Mouse (Mus musculus) CH12F3 (cell line): ENCODE measurements around the gene Pygo2.

Experiments used
- in situ Hi-C: fragments of 300-500 bp; cut with MboI; formaldehyde crosslinking; loops from 2 replicates; pipeline ENCODE4 v1.14.3; 2020; ENCODE audit warnings: low sequenced_read_pairs

Gene Pygo2

DNA sequence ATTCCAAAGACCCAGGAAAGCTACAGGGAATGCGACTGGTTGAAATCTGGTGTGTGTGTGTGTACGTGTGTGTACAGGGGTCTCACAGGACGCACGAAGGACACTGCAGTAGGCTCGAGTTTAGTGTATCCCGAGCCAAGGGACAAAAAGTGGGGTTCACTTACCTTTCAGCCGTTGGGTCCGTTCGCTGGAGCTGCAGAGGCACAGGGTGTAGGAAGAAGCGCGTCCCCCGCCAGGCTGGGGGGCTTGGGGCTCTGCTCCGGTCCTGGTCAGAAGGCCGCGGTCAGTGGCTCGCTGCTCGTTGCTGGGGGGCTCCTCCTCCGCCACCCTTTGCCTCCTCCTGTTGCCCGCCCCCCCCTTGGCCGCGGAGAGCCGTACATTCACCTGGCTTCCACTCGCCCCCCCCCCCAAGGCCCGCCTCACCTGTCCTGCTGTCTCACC is 37.1 kb upstream of the Pygo2 start:
- in situ Hi-C loops, result no loop called here

GRCm38 (mm10) chr3:89393605-89394004 is 36.4 kb upstream of the Pygo2 start:
- in situ Hi-C loops, result no loop called here

DNA sequence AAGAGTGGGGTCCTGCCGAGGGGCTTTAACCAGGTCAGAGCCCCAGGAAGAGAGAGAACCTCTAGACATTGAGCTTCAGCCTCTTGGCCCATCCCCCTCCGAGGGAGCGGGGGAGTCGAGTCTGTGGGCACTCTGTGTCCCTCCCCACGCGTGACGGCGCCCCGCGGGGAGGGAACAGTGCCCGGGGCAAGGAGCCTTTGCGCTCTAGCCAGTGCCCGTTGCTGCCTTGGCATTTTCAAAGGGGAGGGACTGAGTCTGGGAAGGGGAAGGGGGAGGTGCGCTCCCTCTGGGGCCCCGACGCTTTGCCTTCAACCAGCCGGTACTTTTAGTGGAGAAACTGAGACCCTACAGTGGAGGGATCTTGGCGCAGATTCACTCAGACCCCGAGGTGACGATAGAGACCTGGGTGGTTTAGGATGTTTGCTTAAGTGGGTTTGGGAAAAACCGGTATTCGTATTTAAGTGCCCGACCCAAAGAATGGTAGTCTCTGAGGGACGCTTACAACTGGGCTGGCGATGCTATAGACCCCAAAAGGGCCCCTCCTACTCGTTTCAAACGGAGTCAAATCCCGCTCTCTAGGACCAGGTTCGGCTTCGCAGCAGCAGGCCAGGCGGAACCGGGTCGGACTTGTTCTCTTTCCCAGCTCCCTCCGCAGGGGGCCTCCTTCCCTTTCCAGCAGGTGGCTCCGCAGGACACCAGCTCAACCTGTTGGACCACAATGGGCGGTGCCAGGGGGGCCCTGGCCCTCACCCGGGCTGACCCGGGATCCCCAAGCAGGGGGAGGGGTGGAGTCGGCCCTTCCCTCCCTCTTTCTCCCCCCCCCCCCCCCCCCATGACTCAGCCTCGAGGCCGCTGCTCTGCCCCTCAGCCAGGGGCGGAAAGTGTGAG is 35.8 kb upstream of the Pygo2 start, which contains the start of gene Zbtb7b:
Zbtb7b (minus strand) TSS at position 771 of the 888 bp plus-strand sequence.
- in situ Hi-C loops, result no loop called here

GRCm38 (mm10) chr3:89394894-89395256 is 35.1 kb upstream of the Pygo2 start:
- in situ Hi-C loops, result no loop called here

GRCm38 (mm10) chr3:89395419-89395805 is 34.6 kb upstream of the Pygo2 start:
- in situ Hi-C loops, result no loop called here

DNA sequence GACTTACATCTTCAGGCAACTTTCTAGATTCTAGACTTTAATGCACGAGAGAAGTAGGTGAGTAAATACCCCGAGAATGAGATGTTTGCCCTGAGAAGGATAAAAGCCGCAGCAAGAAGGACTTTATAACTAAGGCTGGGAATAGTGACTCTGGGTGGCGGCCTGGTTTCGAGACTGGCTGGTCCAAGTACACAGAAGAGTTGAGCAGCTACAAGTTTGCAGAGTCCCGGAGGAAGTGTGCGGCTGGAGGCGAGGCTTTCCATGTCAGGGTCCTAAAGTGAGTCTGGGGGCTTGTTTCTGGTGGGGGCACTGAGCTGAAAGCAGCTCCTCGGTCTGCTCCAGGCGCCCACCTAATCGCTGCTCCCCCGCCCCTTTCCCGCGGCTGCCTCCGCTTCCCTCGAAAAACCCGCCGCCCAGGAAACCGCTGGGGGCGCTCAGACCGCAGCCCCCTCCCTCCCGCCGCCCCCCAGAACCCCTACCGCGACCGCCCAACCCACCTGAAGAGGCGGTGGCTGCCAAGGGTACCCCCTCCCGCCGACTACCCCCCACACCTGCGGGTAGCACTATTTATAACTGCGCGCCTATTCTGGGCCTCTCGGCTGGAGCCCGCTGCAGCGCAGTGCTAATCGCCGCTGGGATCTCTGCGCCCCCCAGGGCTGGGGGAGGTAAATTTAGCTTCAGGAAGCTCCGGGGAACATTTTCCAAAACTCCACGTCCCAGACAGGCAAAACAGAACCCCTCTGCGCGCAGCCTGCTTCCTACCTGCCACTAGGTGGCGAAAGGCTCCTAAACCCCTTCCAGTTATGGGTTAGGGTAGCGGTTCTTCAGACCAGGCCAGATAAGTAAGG is 34.0 kb upstream of the Pygo2 start:
- in situ Hi-C loops, result no loop called here

DNA sequence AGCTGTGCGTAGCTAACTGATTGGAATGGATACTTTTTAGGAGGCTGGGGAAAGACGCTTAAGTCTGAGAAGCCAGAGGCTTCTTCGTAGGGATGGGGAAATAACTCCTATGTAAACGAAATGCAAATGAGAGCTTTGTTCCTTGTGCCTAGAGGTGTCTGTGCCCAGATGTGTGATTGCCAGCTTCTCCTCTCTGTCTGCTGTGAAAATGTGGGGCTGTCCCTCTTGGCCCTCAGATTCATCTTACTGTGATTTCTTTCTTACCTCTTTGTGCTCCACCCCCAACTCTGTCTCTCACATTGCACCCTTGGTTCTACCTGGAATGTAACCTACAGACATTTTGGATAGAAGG is 33.4 kb upstream of the Pygo2 start:
- in situ Hi-C loops, result no loop called here

- in situ Hi-C loops, result no loop called here
Observed at GRCm38 (mm10) chr3:89401329-89401728, 28.7 kb upstream of the Pygo2 start.

DNA sequence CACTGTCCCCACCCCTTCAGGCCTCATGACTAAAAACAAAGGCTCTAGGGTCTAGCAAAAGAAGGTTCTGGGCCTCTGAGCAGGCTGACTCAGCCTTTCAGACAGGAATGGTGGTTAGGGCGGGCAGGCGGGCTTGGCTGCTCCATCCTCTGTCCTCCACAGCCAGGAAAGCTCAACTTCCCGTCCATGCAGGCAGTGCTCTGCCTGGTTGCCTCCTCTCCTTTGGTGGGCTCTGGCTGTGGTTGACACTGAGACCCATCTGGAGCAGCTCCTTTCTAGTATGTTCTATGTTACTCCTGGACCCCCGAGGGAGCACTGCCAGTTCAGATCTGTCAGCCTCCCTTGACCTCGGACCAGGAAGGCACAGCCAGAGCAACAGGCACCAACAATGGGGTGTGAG is 27.3 kb upstream of the Pygo2 start, which contains the start of gene Lenep:
Lenep (minus strand) TSS at position 101 of the 400 bp plus-strand sequence.
- in situ Hi-C loops, result no loop called here

GRCm38 (mm10) chr3:89406887-89407286 is 23.1 kb upstream of the Pygo2 start:
- in situ Hi-C loops, result no loop called here

DNA sequence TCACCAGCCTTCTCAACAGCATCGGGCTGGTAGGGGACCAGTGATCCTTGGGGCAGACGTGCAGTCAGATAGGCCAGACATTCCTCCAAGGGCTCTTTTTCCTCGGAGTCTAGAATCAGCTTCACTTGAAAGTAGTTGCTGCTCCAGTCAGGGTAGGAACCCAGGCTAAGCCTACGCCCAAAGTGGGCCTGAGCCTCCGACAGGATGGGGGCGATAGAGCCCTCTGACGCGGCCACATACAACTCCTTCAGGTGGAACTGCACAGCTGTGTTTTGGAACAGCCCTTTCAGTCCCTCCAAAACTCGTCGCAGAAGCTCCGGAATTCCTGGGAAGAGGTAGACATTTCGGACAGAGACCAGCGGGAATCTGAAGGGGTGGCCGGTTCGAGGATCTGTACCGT is 21.6 kb upstream of the Pygo2 start:
- in situ Hi-C loops, result no loop called here

- in situ Hi-C loops, result no loop called here
Observed at GRCm38 (mm10) chr3:89409701-89410100, 20.3 kb upstream of the Pygo2 start.

DNA sequence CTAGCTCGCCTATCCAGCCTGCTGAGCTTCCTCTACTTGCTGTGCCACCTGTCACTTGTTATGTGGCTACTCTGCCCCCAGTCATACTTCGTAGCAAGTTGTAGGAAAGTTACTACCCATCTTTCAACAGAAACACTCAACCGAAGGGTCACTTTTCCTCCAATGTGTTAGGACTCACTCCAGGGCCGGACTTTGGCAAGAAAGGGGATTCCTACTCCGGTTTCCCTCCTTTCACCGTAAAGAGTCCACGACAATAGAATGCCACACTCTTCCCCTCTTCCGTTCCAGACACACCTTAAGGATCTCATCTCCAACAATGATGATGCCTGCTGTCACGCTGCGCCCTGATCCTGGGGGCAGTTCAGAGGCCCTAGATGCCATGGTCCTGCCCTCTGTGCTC is 19.1 kb upstream of the Pygo2 start:
- in situ Hi-C loops, result no loop called here

- in situ Hi-C loops, result no loop called here
Observed at GRCm38 (mm10) chr3:89411490-89412393, 18.3 kb upstream of the Pygo2 start, which contains the start of gene Flad1. TSS of gene Flad1 (minus strand) at chr3:89411870.

DNA sequence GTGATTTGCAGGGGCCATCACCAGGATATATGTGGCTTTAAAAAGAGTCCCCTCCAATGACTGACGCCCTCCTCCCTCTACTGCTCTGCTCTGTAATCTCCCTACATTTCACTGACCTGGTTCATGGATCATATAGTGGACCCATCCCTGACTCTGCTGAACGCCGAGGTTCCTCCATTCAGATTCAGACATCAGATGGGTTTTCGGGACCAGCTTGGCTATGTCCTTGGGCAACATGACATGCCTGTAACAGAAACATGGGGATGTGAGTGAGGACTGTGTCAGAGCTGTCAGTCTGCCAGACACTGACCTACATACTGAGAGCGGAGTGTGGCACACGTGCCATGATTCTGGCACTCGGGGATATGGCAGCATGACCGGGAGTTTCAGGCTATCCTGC is 13.9 kb upstream of the Pygo2 start:
- in situ Hi-C loops, result no loop called here

DNA sequence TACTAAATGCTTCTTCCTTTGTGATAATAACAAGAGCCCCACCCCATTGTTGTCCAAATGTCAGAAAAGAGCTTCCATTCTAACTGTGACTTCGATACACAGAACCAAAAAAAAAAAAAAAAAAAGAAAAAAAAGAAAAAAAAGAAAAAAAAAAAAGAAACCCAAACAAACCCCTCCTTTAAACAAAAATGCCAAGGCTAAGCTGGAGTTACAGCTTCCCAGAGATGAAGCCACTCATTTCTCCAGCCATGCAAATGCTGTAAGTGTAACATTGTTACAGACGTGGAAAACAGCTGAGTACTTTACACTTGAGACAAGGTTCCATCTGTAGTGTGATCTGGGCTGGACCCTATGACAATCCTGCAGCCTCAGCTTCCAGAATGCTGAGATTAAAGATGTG is 12.9 kb upstream of the Pygo2 start:
- in situ Hi-C loops, result no loop called here

DNA sequence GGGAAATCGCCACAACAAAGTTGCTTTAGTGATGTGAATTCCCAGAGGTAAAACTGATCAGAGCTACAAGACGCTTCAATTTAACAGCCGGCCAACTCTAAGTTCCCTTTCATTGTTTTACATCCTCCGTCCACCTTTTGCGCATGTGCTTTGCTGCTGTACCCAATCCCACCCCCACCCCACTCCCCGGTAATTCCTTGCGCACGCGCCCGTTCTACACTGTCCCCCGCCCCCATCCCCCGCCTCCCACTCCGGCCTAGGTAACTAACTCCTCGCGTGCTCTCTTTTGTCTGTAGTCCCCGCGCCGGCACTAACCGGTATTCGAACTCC is 12.2 kb upstream of the Pygo2 start:
- in situ Hi-C loops, result no loop called here

DNA sequence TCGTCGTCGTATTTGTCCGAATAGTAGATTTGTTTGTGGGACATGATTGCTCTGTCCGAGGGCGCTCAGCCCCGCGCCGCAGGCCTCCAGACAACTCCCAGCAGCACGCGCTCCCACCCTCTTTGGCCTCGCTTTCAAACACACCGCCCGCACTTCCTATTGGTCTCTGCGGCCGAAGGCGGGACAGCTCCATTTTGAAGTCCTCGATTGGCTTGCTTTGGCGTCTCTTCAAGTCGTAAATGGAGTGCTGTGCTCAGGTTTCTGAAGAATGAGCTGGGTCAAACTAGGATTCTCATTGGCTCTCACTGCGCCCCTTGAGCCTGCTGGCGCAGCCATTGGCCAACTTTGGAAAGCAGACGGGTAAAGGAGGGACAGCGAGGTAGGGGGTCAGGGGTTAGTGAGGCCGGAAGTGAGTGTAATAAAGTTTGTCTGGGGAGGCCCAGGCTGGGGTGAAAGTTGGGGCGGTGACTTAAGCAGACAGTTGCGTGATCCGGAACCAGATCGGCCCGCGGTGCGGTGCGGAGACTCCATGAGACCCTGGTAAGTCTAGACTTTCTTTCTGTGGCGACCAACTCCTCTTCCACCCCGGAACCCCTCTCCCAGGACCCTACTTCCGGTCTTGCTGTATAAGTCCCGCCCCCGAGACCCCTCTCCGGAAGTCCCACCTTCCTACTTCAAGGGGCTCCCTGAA is 11.7 kb upstream of the Pygo2 start, which contains the start of the genes Cks1b and Shc1:
Cks1b (minus strand) TSS at position 214 of the 691 bp plus-strand sequence.
Shc1 (plus strand) TSS at position 274 of the 691 bp plus-strand sequence.
- in situ Hi-C loops, result no loop called here

GRCm38 (mm10) chr3:89418861-89419250 is 11.2 kb upstream of the Pygo2 start:
- in situ Hi-C loops, result no loop called here

DNA sequence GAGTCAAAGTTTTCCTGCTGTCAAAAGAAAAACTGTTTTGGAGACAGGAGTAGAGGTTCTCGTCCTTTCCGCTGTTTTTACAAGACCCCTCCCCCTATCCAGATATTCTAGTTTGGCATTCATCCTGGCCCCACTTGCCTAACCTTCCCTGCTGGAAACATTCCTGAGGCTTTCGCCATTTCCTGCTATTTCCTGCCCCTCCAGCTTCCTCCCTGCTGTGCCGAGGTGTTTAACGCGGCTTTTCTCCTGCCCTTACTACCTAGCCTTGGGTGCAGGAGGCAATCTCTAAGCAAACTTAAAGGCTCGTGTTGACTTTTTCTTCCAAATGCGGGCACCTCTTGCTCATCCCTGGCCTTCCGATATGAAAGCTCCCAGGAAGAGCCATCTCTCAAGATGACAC is 10.4 kb upstream of the Pygo2 start:
- in situ Hi-C loops, result no loop called here
